Mouse (Mus musculus) gastrocnemius, postnatal 25 days (tissue): ENCODE results near the gene Lrp8. TPM values are rescaled to one million over a fixed set of nuclear protein-coding genes. Genes with fewer than 3 reads are reported as not detected.
A peak's percentile ranks its signal among the peaks of the same experiment; 100 is the strongest.

ENCODE experiments used
- DNase-seq: peaks from one replicate; pipeline ENCODE4 v3.0.0; 2022
- long read RNA-seq, 2 experiments: library from polyadenylated mRNA; stranded (forward); transcript quantifications; one replicate each; pipeline ENCODE4 v2.0.0; 2021
- total RNA-seq, 2 experiments: library from RNA; stranded (reverse); gene quantifications; 1 replicate in 1 of 2; 2 replicates in 1 of 2; pipeline ENCODE4 v1.2.3; 2021

Gene Lrp8
- total RNA-seq = under 1 TPM in 1 of 2 experiments, not detected in 1; 0.29 TPM
- long read RNA-seq, experiment 1 = 0 reads
- long read RNA-seq, experiment 2 = 0 reads

- no peak for DNase-seq
These were observed at the start of gene Lrp8 for GRCm38 (mm10) chr4:107802185-107802449. Gene Lrp8 (plus strand): TSS chr4:107802261.

- no peak for DNase-seq
These were observed 45.8 kb upstream of the Lrp8 start for GRCm38 (mm10) chr4:107756222-107756621.

- no peak for DNase-seq
These were observed 44.3 kb upstream of the Lrp8 start for GRCm38 (mm10) chr4:107757487-107758470.

GRCm38 (mm10) chr4:107758938-107759337 lies 43.1 kb upstream of the Lrp8 start:
- no peak for DNase-seq

GRCm38 (mm10) chr4:107763001-107763400 lies 39.1 kb upstream of the Lrp8 start:
- DNase-seq = no peak

- DNase-seq = no peak
These were observed 38.5 kb upstream of the Lrp8 start for GRCm38 (mm10) chr4:107763598-107763997.

GRCm38 (mm10) chr4:107765196-107765813 lies 36.8 kb upstream of the Lrp8 start:
- DNase-seq = no peak

- DNase-seq = no peak
These were observed 35.9 kb upstream of the Lrp8 start for GRCm38 (mm10) chr4:107766182-107766581.

- no peak for DNase-seq
These were observed 29.8 kb upstream of the Lrp8 start for GRCm38 (mm10) chr4:107772122-107772825.

- DNase-seq = no peak
These were observed 27.2 kb upstream of the Lrp8 start for GRCm38 (mm10) chr4:107774868-107775267.

- DNase-seq = no peak
These were observed 26.4 kb upstream of the Lrp8 start for GRCm38 (mm10) chr4:107775672-107776071.

- DNase-seq = no peak
These were observed 24.9 kb upstream of the Lrp8 start for GRCm38 (mm10) chr4:107776990-107777673.

GRCm38 (mm10) chr4:107783541-107783940 lies 18.5 kb upstream of the Lrp8 start:
- DNase-seq = no peak

- DNase-seq = no peak
These were observed 13.2 kb upstream of the Lrp8 start for GRCm38 (mm10) chr4:107788841-107789240.

- DNase-seq = no peak
These were observed 1.3 kb upstream of the Lrp8 start for GRCm38 (mm10) chr4:107800801-107801200.

- DNase-seq = peak; percentile 63
These were observed 486 bp upstream of the Lrp8 start for GRCm38 (mm10) chr4:107801366-107802184.

- peak; percentile 9 for DNase-seq
These were observed 630 bp downstream of the Lrp8 start for GRCm38 (mm10) chr4:107802450-107803331.

- peak; percentile 45 for DNase-seq
These were observed 1.5 kb downstream of the Lrp8 start for GRCm38 (mm10) chr4:107803351-107804106.

- no peak for DNase-seq
These were observed 3.4 kb downstream of the Lrp8 start for GRCm38 (mm10) chr4:107805491-107805890.
